Mouse (Mus musculus) ES-E14 (cell line): ENCODE measurements at regions not wholly inside any gene's neighbourhood (a gene's known extent, or its start where the extent isn't known, plus 50 kb on each side); places are given as distances from the start of the nearest gene placed in this dataset.
"Not testable (repeated sequence)": the region's sequence is repeated elsewhere in the genome, so short reads cannot be mapped to it uniquely, and the experiment has no call there.

Experiments
- DNase-seq: peaks from one replicate; pipeline ENCODE4 v3.0.0-alpha.2; 2013; ENCODE audit warnings: low read depth, low spot score
- H3K27ac ChIP-seq: 2 replicates; pipeline ENCODE4 v1.5.1; 2012; ENCODE audit warnings: low read depth, mild to moderate bottlenecking, low read length, moderate library complexity, mixed read lengths; ENCODE audit not compliant: poor library complexity, insufficient read depth, severe bottlenecking
- H3K36me3 ChIP-seq: 2 replicates; pipeline ENCODE4 v1.6.1; 2012; ENCODE audit warnings: mild to moderate bottlenecking, low read length, moderate library complexity, mixed read lengths; ENCODE audit not compliant: control insufficient read depth, poor library complexity, insufficient read depth, severe bottlenecking
- H3K4me1 ChIP-seq, 2 experiments: fragments of 150-350 bp in 1 of 2; sonication (generic) in 1 of 2; 2 replicates each; pipeline ENCODE4 v1.6.1; 2012; ENCODE audit warnings: low read length in 2 of 2, mild to moderate bottlenecking in 1 of 2, mixed read lengths in 1 of 2; ENCODE audit not compliant: control insufficient read depth in 2 of 2, insufficient read depth in 2 of 2, poor library complexity in 1 of 2
- H3K4me3 ChIP-seq, 2 experiments: fragments of 150-350 bp in 1 of 2; sonication (generic) in 1 of 2; 2 replicates each; pipeline ENCODE4 v1.5.1; 2012; ENCODE audit warnings: low read length in 2 of 2, low read depth in 1 of 2, mild to moderate bottlenecking in 1 of 2, mixed read lengths in 1 of 2; ENCODE audit not compliant: insufficient read depth in 1 of 2, poor library complexity in 1 of 2, severe bottlenecking in 1 of 2
- H3K9ac ChIP-seq: 2 replicates; pipeline ENCODE4 v1.6.1; 2012; ENCODE audit warnings: low read depth, mild to moderate bottlenecking, low read length, mixed read lengths; ENCODE audit not compliant: poor library complexity, insufficient read depth, severe bottlenecking
- H3K9me3 ChIP-seq: fragments of 150-350 bp; sonication (generic); 2 replicates; pipeline ENCODE4 v1.6.1; 2012; ENCODE audit warnings: low read depth, mild to moderate bottlenecking, low read length; ENCODE audit not compliant: control insufficient read depth, insufficient read depth
- CHD2 ChIP-seq: IDR thresholded peaks from 2 replicates; pipeline ENCODE4 v1.6.1; 2014; ENCODE audit warnings: mild to moderate bottlenecking, low read depth, low read length, inconsistent platforms
- HCFC1 ChIP-seq: IDR thresholded peaks from 2 replicates; pipeline ENCODE4 v1.6.1; 2012; ENCODE audit warnings: low read length, inconsistent platforms, borderline replicate concordance; ENCODE audit not compliant: insufficient read depth
- MAFK ChIP-seq: IDR thresholded peaks from 2 replicates; pipeline ENCODE4 v1.6.1; 2014; ENCODE audit warnings: mild to moderate bottlenecking, low read depth, low read length, inconsistent platforms; ENCODE audit not compliant: insufficient read depth
- ZC3H11A ChIP-seq: IDR thresholded peaks from 2 replicates; pipeline ENCODE4 v1.6.1; 2012; ENCODE audit warnings: low read depth, mild to moderate bottlenecking, inconsistent platforms, low read length, borderline replicate concordance
- ZNF384 ChIP-seq: IDR thresholded peaks from 2 replicates; pipeline ENCODE4 v1.6.1; 2012; ENCODE audit warnings: low read depth, low read length, inconsistent platforms
- in situ Hi-C, 2 experiments: fragments of 600-800 bp; cut with MboI; formaldehyde crosslinking; loops; one replicate each; pipeline ENCODE4 v1.15.1; 2025; ENCODE audit warnings: low sequenced_read_pairs in 2 of 2, inconsistent platforms in 1 of 2; ENCODE audit not compliant: unreplicated experiment in 2 of 2

DNA sequence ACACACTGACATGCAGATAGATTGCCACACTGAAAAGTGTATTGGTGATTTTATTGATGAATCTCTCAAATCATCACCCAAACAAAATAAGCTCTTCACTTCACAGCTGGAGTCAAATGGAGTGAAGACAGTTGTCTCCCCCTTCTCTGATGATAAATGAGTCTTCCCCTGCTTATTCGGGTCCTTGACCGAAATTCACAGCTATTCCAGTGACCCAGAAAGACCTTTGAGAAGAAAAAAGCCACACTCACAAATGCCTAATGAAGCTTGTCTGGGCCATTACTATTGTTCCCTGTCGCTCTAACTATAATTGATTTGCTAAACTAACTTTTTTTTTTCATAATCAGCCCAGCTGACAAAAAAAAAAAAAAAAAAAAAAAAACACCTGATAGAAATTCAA is 154.8 kb downstream of the Mat2b start:
- Histone ChIP-seq H3K36me3 (no peaks in the 10 kb centered on the region), H3K4me1 (no peaks in the 10 kb centered on the region), H3K9me3 (no peaks in the 10 kb centered on the region), H3K9ac (no peak overlapping the region), H3K4me3 (no peak overlapping the region), H3K27ac (no peak overlapping the region)
- no peak for DNase-seq
- in situ Hi-C loops, result no loop called here
- TF ChIP-seq HCFC1, result no peak
- no peak for TF ChIP-seq ZNF384
- TF ChIP-seq CHD2, result no peak

DNA sequence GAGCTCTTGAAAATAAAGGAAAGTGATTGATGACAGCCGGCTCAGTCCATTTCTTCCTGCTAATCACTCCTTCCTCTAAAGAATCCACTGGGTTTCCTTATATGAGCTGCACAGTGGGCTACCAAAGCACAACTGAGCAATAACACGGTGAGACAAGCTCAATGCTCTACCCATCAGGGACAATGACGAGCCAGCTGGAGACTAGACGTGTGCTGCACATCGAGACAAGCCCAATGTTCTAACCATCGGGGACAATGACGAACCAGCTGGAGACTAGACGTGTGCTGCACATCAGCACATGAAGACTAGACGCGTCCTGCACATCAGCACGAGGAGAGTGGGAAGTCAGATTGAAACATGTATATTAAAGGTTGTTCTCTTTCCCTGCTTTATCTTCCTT is 155.2 kb downstream of the Mat2b start:
- Histone ChIP-seq H3K4me3 (no peak overlapping the region), H3K27ac (no peak overlapping the region), H3K9me3 (no peaks in the 10 kb centered on the region), H3K9ac (no peak overlapping the region), H3K4me1 (no peaks in the 10 kb centered on the region), H3K36me3 (no peaks in the 10 kb centered on the region)
- no peak for TF ChIP-seq CHD2
- no peak for TF ChIP-seq ZC3H11A
- no peak for TF ChIP-seq ZNF384
- TF ChIP-seq HCFC1, result no peak
- TF ChIP-seq MAFK, result no peak
- DNase-seq, result no peak
- in situ Hi-C loops, result loop anchor here in 1 of 2 experiments (10.0 kb wide), 1 partner anchor 225 kb away; no protein-coding TSS in a partner anchor

DNA sequence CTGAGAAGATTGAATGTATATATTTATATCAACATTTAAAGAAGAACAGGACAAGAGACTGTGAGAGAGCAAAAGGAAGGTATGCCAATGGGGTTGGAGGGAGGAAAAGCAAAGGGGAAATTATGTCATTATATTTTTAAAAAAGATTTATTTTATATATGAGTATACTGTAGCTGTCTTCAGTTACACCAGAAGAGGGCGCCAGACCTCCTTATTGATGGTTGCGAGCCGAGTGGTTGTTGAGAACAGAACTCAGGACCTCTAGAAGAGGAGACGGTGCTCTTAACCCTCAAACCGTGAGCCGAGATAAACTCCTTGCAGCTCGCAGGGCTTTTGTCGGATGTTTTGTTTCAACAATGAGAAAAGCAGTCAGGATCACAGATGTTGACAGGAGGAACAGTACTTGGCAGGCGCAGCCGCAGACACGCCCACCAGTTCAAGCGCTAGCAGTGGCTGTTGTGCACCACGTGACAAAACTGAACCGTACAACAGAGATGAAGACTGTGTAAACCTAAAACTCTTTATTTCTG is 158.7 kb downstream of the Mat2b start:
- H3K9ac ChIP-seq, result peak overlapping the region; percentile 59; the same call in 1 of the 2 replicates
- H3K36me3 ChIP-seq, result no peaks in the 10 kb centered on the region
- no peaks in the 10 kb centered on the region for H3K4me1 ChIP-seq
- H3K9me3 ChIP-seq, result no peaks in the 10 kb centered on the region
- TF ChIP-seq HCFC1, result no peak
- no peak for TF ChIP-seq CHD2
- no peak; the same call in 1 of the 2 replicates for TF ChIP-seq ZC3H11A
- peak; percentile 36 for DNase-seq
- in situ Hi-C loops, result loop anchor here in 1 of 2 experiments (10.0 kb wide), 1 partner anchor 228 kb away; no protein-coding TSS in a partner anchor
- H3K27ac ChIP-seq, result no peak overlapping the region
- peak overlapping the region; percentile 48 to 77; a peak in 3 of 4 replicates for H3K4me3 ChIP-seq

DNA sequence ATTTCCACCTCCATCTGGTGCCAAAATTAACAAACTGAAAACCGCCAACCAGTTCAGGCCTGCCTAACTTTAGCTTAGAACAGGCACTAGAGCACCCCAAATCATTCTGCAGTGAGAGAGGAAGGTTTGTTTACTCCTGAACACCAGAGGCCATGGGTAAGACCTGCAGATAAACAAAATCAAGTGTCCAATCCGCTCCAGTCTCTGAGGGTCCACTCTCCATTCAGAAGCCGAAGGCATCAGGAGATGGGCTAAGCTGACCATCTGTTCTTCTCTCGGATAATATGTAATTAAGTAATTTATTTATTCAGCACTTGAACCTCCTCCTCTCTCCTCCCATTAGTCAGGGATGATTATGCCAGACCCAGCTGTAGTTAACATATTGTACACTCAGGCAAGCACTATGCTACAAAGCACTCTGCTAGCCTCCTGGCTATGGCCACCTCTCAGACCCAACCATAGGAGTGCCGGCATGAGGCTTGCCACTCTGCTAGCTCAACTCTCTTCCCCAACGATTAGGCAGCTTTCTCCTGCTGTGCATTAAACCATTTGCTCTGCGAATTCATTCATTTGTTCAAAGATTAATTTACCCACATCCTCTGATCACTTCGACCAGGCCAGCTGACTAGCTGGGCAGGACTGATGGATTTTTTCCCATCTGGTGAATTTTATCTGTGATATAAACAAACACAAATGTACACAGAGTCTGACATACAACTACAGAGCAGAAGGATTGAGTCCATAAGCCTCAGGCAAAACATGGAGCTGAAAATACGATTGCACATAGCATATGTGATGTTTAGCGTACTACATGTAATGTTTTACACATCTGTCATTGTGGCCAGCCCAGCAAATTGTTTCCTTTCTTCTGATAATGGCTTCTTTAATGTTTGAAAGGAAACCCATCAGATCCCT is 184.4 kb downstream of the Mat2b start:
- H3K9me3 ChIP-seq, result no peaks in the 10 kb centered on the region
- no peak overlapping the region for H3K9ac ChIP-seq
- in situ Hi-C loops, result no loop called here
- H3K4me3 ChIP-seq, result no peak overlapping the region
- no peak overlapping the region for H3K27ac ChIP-seq
- H3K4me1 ChIP-seq, result no peaks in the 10 kb centered on the region
- no peaks in the 10 kb centered on the region for H3K36me3 ChIP-seq
- TF ChIP-seq ZNF384, result no peak
- TF ChIP-seq ZC3H11A, result no peak
- TF ChIP-seq HCFC1, result no peak
- no peak for TF ChIP-seq CHD2
- no peak for TF ChIP-seq MAFK
- DNase-seq, result no peak

DNA sequence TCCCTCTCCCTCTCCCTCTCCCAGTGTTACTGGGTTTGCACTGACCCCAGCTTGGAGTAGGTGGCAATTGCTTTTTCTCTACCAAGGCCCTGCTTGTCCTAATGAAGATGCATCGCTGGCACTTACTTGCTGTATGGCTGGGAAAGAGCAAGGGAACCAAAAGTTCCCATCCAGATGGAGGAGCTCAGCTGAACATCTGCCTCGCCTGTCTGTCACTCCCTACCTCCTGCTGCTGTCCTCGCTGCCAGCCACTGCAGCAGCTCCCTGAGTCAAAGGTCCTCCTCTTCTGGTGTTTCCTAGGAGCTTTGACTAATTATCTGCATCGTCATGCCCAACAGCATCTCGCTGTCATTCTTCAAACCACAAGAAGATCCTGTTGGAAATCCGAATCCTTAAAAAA is 203.4 kb downstream of the Mat2b start:
- TF ChIP-seq HCFC1 (no peak), MAFK (no peak), CHD2 (no peak), ZC3H11A (no peak), ZNF384 (no peak)
- no peaks in the 10 kb centered on the region for H3K4me1 ChIP-seq
- in situ Hi-C loops, result no loop called here
- H3K36me3 ChIP-seq, result no peaks in the 10 kb centered on the region
- H3K9ac ChIP-seq, result no peak overlapping the region
- H3K9me3 ChIP-seq, result no peaks in the 10 kb centered on the region
- H3K4me3 ChIP-seq, result no peak overlapping the region
- no peak for DNase-seq
- H3K27ac ChIP-seq, result no peak overlapping the region

DNA sequence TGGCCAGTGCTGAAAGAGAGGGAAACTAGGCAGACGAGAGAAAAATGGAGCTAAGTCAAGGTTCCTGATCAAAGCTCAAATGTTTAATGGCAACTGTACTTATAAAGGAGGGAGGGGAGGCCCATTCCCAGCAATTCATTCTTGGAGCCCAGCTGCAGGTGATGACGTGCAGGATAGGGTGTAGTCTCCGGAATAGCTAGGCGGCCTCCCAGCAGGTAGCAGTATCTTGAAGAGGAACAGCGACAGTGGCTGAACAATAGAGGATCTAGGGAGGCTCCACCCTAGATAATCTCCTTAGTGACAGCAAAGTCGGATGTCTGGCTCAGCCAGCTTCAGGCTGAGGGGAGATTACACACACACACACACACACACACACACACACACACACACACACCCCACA is 216.8 kb downstream of the Mat2b start:
- H3K27ac ChIP-seq, H3K9me3 ChIP-seq, DNase-seq, H3K4me1 ChIP-seq, H3K4me3 ChIP-seq, H3K9ac ChIP-seq, in situ Hi-C loops, H3K36me3 ChIP-seq: not testable (repeated sequence)
